Mouse (Mus musculus) kidney, postnatal 0 days (tissue): ENCODE data around the gene Gm37240. TPM values are rescaled to one million over a fixed set of nuclear protein-coding genes. Genes with fewer than 3 reads are reported as not detected.

Source experiments
- ATAC-seq: fragments of 200-750 bp; cut with Nextera tagmentation; replicated peaks from 2 replicates; pipeline ENCODE4 v1.8.0; 2017; ENCODE audit warnings: low read depth, moderate number of reproducible peaks, moderate TSS enrichment, moderate library complexity; ENCODE audit not compliant: low FRiP score
- DNase-seq: peaks from one replicate; pipeline ENCODE4 v3.0.0-alpha.2; 2016; ENCODE audit warnings: low spot score
- H3K27ac ChIP-seq: fragments of 300-500 bp; sonication (generic); 2 replicates; pipeline ENCODE4 v1.5.1; 2014; ENCODE audit warnings: mild to moderate bottlenecking
- H3K27me3 ChIP-seq: fragments of 300-500 bp; sonication (generic); 2 replicates; pipeline ENCODE4 v1.6.1; 2014; ENCODE audit warnings: low read length, mixed read lengths; ENCODE audit not compliant: insufficient read depth
- H3K36me3 ChIP-seq: fragments of 300-500 bp; sonication (generic); 2 replicates; pipeline ENCODE4 v1.6.1; 2014; ENCODE audit warnings: low read length, mixed read lengths; ENCODE audit not compliant: insufficient read depth
- H3K4me1 ChIP-seq: fragments of 300-500 bp; sonication (generic); replicated peaks from 2 replicates; pipeline ENCODE4 v1.6.1; 2014; ENCODE audit warnings: antibody characterized with exemption, low read length, mixed read lengths; ENCODE audit not compliant: insufficient read depth
- H3K4me2 ChIP-seq: fragments of 300-500 bp; sonication (generic); 2 replicates; pipeline ENCODE4 v1.6.1; 2014; ENCODE audit warnings: mild to moderate bottlenecking, low read length, moderate library complexity, mixed read lengths
- H3K4me3 ChIP-seq: fragments of 300-500 bp; sonication (generic); replicated peaks from 2 replicates; pipeline ENCODE4 v1.5.1; 2014; ENCODE audit warnings: low read depth, low read length
- H3K9ac ChIP-seq: fragments of 300-500 bp; sonication (generic); 2 replicates; pipeline ENCODE4 v1.6.1; 2014; ENCODE audit warnings: low read depth, low read length
- H3K9me3 ChIP-seq: fragments of 300-500 bp; sonication (generic); replicated peaks from 2 replicates; pipeline ENCODE4 v1.6.1; 2016; ENCODE audit warnings: low read length, inconsistent platforms, mixed read lengths
- CTCF ChIP-seq: IDR thresholded peaks from 2 replicates; pipeline ENCODE4 v1.5.1; 2016; ENCODE audit warnings: antibody characterized with exemption, low read depth, mild to moderate bottlenecking, moderate library complexity
- WGBS: fragments of 180-500 bp; shearing (Covaris S2); extraction: QIAGEN DNeasy Blood & Tissue Kit; methylation state at CpG from one replicate; pipeline ENCODE4 v1.1.7; 2014; 5-methylcytosine and 5-hydroxymethylcytosine counted together
- polyA plus RNA-seq: library from polyadenylated mRNA; unstranded; fragments of >200 nt; fragmentation: Nextera tagmentation; extraction: Ambion mirVana; gene quantifications from 2 replicates; pipeline ENCODE4 v1.2.1, GENCODE M21; 2015

Gene Gm37240
- polyA plus RNA-seq, 1 experiment from 2014 or later = 10.8 TPM

GRCm38 (mm10) chr3:85666736-85667135 is 220.6 kb downstream of the Gm37240 start:
- WGBS = 56% methylated on average over 12 of the region's 12 CpGs
- no peak overlapping the region for H3K9ac ChIP-seq
- no peak overlapping the region for H3K4me2 ChIP-seq
- no peak overlapping the region for H3K4me3 ChIP-seq
- no peaks in the 10 kb centered on the region for H3K36me3 ChIP-seq
- H3K4me1 ChIP-seq = 0 out of 2 replicates have a peak, but pooled peaks cover 5% of the 10 kb centered on the region
- H3K9me3 ChIP-seq = no peaks in the 10 kb centered on the region
- TF ChIP-seq CTCF = no peak
- H3K27ac ChIP-seq = no peak overlapping the region
- no peaks in the 10 kb centered on the region for H3K27me3 ChIP-seq
- DNase-seq = no peak
- ATAC-seq = no peak

- WGBS = 48% methylated on average over 3 of the region's 3 CpGs
- Histone ChIP-seq H3K27ac (0 out of 2 replicates have a peak overlapping the region, but pooled peaks have one; percentile 37), H3K9ac (no peak overlapping the region), H3K36me3 (no peaks in the 10 kb centered on the region), H3K4me3 (no peak overlapping the region), H3K4me2 (no peak overlapping the region), H3K9me3 (no peaks in the 10 kb centered on the region), H3K4me1 (0 out of 2 replicates have a peak, but pooled peaks cover 5% of the 10 kb centered on the region), H3K27me3 (no peaks in the 10 kb centered on the region)
- peak; percentile 89 for ATAC-seq
- DNase-seq = peak; percentile 60
- no peak for TF ChIP-seq CTCF
Observed at GRCm38 (mm10) chr3:85666166-85666565, 221.2 kb downstream of the Gm37240 start.

DNA sequence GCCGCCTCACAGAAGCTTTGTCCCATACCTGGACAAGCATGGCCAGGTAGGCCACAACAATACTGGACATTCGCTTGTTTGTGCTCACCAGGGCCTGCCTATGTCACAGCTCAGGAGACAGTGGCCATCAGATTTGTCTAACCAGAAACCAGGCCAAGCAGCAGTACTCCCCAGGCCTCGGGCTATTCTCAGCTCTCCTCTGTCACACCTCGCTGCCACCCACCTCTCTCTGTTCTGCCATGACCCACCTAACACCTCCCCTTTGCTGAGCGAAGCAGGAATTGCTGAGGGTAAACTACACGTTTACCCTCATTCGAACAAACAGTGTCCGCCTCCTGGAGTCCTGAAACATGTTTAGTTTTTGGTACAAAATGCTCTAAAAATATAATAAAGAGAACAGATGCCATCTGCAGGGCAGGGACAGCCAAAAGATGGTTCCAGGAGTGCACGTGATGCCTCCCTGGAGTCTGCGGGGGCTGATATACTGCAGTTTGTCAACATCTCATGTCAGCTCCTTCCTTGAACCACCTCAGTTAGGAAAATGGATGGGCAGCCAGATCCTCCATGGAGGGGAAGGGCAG is 222.6 kb downstream of the Gm37240 start:
- Histone ChIP-seq H3K36me3 (no peaks in the 10 kb centered on the region), H3K4me3 (no peak overlapping the region), H3K9me3 (no peaks in the 10 kb centered on the region), H3K4me2 (no peak overlapping the region), H3K27me3 (no peaks in the 10 kb centered on the region), H3K4me1 (0 out of 2 replicates have a peak, but pooled peaks cover 5% of the 10 kb centered on the region), H3K9ac (no peak overlapping the region), H3K27ac (peak overlapping the region; percentile 44)
- TF ChIP-seq CTCF = no peak
- DNase-seq (no peak), ATAC-seq (no peak; the same call in 1 of the 2 replicates)
- 64% methylated on average over 10 of the region's 10 CpGs for WGBS

GRCm38 (mm10) chr3:85663826-85664225 is 223.5 kb downstream of the Gm37240 start:
- Histone ChIP-seq H3K27me3 (no peaks in the 10 kb centered on the region), H3K4me1 (0 out of 2 replicates have a peak, but pooled peaks cover 5% of the 10 kb centered on the region), H3K4me2 (no peak overlapping the region), H3K4me3 (no peak overlapping the region), H3K27ac (peak overlapping the region; percentile 54), H3K36me3 (no peaks in the 10 kb centered on the region), H3K9me3 (no peaks in the 10 kb centered on the region), H3K9ac (no peak overlapping the region)
- no peak for DNase-seq
- WGBS = 81% methylated on average over 5 of the region's 5 CpGs
- ATAC-seq = no peak; the same call in 1 of the 2 replicates
- no peak for TF ChIP-seq CTCF

DNA sequence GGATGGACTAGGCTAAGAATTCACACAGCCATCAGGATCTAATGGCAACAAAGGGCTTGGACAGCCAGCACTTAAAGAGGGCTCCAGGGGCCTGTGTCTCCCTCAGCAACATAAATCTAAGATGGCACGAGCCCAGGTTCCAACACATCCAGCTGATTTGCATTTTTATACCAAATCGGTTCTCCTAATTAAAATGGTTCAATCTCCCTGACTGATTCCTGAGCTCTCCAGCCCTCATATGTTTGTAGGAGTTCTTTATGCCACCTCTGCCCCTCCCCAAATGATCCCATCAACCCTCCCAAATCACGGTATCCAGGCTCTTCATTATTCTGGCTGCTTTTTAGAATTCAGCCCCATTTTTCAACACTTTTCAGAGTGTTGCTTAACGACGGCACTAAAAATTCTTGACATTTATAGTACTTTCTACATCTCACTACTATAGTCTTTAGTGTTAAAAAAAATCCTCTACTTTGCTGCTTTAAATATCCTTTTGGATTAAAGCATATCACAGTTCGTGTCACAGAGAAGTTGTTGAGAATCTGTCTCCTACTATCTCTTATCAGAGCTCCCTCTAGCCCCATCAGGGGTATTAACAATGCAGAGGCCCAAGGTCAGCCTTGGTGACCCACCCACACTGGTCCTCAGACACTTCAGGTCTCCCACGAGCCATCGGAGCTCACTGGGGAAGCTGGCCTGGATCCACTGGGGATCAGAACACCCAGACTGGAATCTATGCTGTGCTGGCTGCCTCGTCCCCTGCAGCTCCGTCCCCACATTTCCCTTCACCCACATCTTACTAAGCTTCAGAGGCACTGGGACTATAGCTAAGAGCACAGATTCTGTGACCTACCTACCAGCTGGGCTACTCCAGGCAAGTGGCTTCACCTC is 225.1 kb downstream of the Gm37240 start:
- no peaks in the 10 kb centered on the region for H3K27me3 ChIP-seq
- 0 out of 2 replicates have a peak, but pooled peaks cover 5% of the 10 kb centered on the region for H3K4me1 ChIP-seq
- H3K4me2 ChIP-seq = no peak overlapping the region
- no peak for TF ChIP-seq CTCF
- no peaks in the 10 kb centered on the region for H3K36me3 ChIP-seq
- H3K9ac ChIP-seq = no peak overlapping the region
- no peak overlapping the region for H3K27ac ChIP-seq
- no peak for ATAC-seq
- 60% methylated on average over 10 of the region's 10 CpGs for WGBS
- H3K9me3 ChIP-seq = no peaks in the 10 kb centered on the region
- no peak for DNase-seq
- no peak overlapping the region for H3K4me3 ChIP-seq

DNA sequence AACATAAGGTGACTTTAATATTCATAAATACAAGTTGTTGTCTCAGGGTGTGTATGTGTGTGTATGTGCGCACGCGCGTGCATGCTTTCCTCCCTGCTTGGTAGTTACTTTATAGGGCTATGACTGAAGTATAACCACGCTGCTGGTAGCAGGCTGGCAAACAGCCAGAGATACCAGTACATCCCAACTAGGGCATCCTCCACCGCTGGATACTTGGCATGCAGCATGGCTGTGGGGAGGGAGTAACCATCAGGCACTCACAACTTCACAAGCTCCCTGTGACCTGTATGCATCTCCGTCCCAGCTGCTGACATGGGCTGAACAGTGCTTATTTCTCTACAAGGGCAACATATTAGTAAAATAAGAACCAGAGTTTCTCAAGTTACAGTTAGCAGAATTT is 227.6 kb downstream of the Gm37240 start:
- DNase-seq (no peak), ATAC-seq (no peak)
- Histone ChIP-seq H3K4me2 (no peak overlapping the region), H3K9ac (no peak overlapping the region), H3K4me3 (no peak overlapping the region), H3K4me1 (0 out of 2 replicates have a peak, but pooled peaks cover 3% of the 10 kb centered on the region), H3K27ac (no peak overlapping the region), H3K9me3 (no peaks in the 10 kb centered on the region), H3K36me3 (no peaks in the 10 kb centered on the region), H3K27me3 (no peaks in the 10 kb centered on the region)
- WGBS = 85% methylated on average over 7 of the region's 7 CpGs
- no peak for TF ChIP-seq CTCF
